Mouse (Mus musculus) lung, embryonic 15.5 days (tissue): ENCODE measurements at regions not wholly inside any gene's neighbourhood (a gene's known extent, or its start where the extent isn't known, plus 50 kb on each side); places are given as distances from the start of the nearest gene placed in this dataset.

Experiments used
- ATAC-seq: fragments of 200-750 bp; cut with Nextera tagmentation; 2 replicates; pipeline ENCODE4 v1.8.0; 2017; ENCODE audit warnings: moderate number of reproducible peaks, borderline replicate concordance; ENCODE audit not compliant: low FRiP score, low TSS enrichment; ENCODE audit errors: extremely low read depth
- H3K27ac ChIP-seq: fragments of 300-500 bp; sonication (generic); 2 replicates; pipeline ENCODE4 v1.5.1; 2015; ENCODE audit warnings: moderate library complexity, mild to moderate bottlenecking, inconsistent platforms
- H3K27me3 ChIP-seq: fragments of 300-500 bp; sonication (generic); 2 replicates; pipeline ENCODE4 v1.6.1; 2015; ENCODE audit warnings: inconsistent platforms
- H3K36me3 ChIP-seq: fragments of 300-500 bp; sonication (generic); 2 replicates; pipeline ENCODE4 v1.6.1; 2015; ENCODE audit warnings: inconsistent platforms
- H3K4me1 ChIP-seq: fragments of 300-500 bp; sonication (generic); 2 replicates; pipeline ENCODE4 v1.6.1; 2015; ENCODE audit warnings: inconsistent platforms
- H3K4me2 ChIP-seq: fragments of 300-500 bp; sonication (generic); 2 replicates; pipeline ENCODE4 v1.6.1; 2015; ENCODE audit warnings: inconsistent platforms, mild to moderate bottlenecking, moderate library complexity
- H3K4me3 ChIP-seq: fragments of 300-500 bp; sonication (generic); 2 replicates; pipeline ENCODE4 v1.5.1; 2015; ENCODE audit warnings: mild to moderate bottlenecking, inconsistent platforms
- H3K9ac ChIP-seq: fragments of 300-500 bp; sonication (generic); 2 replicates; pipeline ENCODE4 v1.6.1; 2015; ENCODE audit warnings: inconsistent platforms
- H3K9me3 ChIP-seq: fragments of 300-500 bp; sonication (generic); 2 replicates; pipeline ENCODE4 v1.6.1; 2016; ENCODE audit warnings: inconsistent platforms
- WGBS: fragments of 180-500 bp; shearing (Covaris S2); methylation state at CpG from one replicate; pipeline ENCODE4 v1.1.7; 2015; 5-methylcytosine and 5-hydroxymethylcytosine counted together

DNA sequence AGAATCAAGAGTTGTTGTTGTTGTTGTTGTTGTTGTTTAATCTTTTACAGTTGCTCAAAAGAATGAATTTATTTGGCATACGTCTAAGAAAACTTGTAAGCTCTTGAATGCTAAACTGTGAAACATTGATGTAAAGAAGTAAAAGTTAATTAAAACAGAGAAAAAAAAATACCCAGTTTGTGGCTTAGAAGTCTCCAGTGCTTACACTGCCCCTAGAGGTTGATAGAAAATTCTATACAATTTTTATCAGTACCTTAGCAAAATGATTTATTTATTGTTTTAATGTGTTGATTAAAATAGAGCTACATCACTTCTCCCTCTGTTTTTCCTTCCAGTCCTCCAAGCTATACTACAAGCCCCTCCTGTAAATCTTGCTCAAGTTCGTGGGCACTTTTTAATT lies 165.8 kb upstream of the Bank1 start:
- WGBS = 75% methylated on average over 2 of the region's 2 CpGs
- Histone ChIP-seq H3K9ac (no peak overlapping the region), H3K27me3 (no peaks in the 10 kb centered on the region)

GRCm38 (mm10) chr3:136471693-136472092 lies 145.8 kb upstream of the Bank1 start:
- Histone ChIP-seq H3K27me3 (no peaks in the 10 kb centered on the region), H3K4me3 (no peak overlapping the region), H3K27ac (no peak overlapping the region), H3K9ac (no peak overlapping the region), H3K4me1 (no peaks in the 10 kb centered on the region), H3K36me3 (no peaks in the 10 kb centered on the region), H3K9me3 (no peaks in the 10 kb centered on the region), H3K4me2 (no peak overlapping the region)
- ATAC-seq = no peak
- 92% methylated on average over 3 of the region's 3 CpGs for WGBS

More for the DNA sequence above, 165.8 kb upstream of the Bank1 start:
- Histone ChIP-seq H3K36me3 (no peaks in the 10 kb centered on the region), H3K4me1 (no peaks in the 10 kb centered on the region), H3K9me3 (no peaks in the 10 kb centered on the region), H3K4me3 (no peak overlapping the region), H3K4me2 (no peak overlapping the region), H3K27ac (no peak overlapping the region)
- no peak for ATAC-seq

GRCm38 (mm10) chr3:136462747-136463146 lies 136.9 kb upstream of the Bank1 start:
- ATAC-seq = no peak
- Histone ChIP-seq H3K27me3 (no peaks in the 10 kb centered on the region), H3K36me3 (no peaks in the 10 kb centered on the region), H3K9me3 (no peaks in the 10 kb centered on the region), H3K4me1 (no peaks in the 10 kb centered on the region), H3K4me3 (no peak overlapping the region), H3K4me2 (no peak overlapping the region), H3K9ac (no peak overlapping the region), H3K27ac (no peak overlapping the region)
- WGBS = 83% methylated on average over 3 of the region's 3 CpGs

DNA sequence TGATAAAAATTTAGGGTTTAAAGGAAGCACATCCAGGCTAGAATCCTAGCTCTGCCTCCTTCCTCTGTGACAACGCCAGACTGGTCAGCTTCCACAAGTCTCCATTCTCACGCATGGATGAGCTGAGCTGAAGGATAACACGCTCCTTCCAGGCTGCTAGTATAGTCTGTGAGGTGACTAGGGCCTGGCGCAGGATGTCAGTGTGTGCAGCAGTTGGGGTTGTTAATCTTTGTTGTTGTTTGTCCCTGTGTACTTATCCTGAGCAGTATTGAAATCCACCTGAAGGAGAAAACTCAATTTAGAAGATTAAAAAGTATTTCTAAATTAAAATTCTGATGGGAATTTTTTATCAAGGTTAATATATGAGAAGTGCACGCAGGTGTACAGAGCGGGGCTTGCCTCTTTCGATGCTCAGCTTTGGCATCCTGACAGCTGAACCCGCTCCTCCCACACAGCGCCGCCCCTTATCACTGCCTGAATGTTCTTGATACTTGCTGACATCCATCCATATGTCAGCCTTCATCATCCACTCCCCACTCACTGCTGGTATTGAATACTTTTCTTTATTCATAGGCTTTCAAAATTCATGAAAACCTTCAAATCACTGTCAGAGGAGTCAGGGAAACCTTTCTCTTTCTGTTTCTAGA lies 130.7 kb upstream of the Bank1 start:
- no peak overlapping the region for H3K4me2 ChIP-seq
- no peaks in the 10 kb centered on the region for H3K36me3 ChIP-seq
- H3K9ac ChIP-seq = no peak overlapping the region
- H3K27ac ChIP-seq = no peak overlapping the region
- H3K4me1 ChIP-seq = no peaks in the 10 kb centered on the region
- ATAC-seq = no peak
- no peak overlapping the region for H3K4me3 ChIP-seq
- H3K27me3 ChIP-seq = no peaks in the 10 kb centered on the region
- no peaks in the 10 kb centered on the region for H3K9me3 ChIP-seq
- WGBS = 71% methylated on average over 10 of the region's 10 CpGs

- Histone ChIP-seq H3K27ac (no peak overlapping the region), H3K4me3 (no peak overlapping the region), H3K4me1 (no peaks in the 10 kb centered on the region), H3K4me2 (no peak overlapping the region), H3K36me3 (no peaks in the 10 kb centered on the region), H3K9me3 (no peaks in the 10 kb centered on the region), H3K9ac (no peak overlapping the region), H3K27me3 (no peaks in the 10 kb centered on the region)
- ATAC-seq = no peak
- WGBS = 68% methylated on average over 7 of the region's 7 CpGs
These were observed 130.0 kb upstream of the Bank1 start for GRCm38 (mm10) chr3:136455651-136456470.

GRCm38 (mm10) chr3:136454967-136455366 lies 129.1 kb upstream of the Bank1 start:
- Histone ChIP-seq H3K27me3 (no peaks in the 10 kb centered on the region), H3K9ac (no peak overlapping the region), H3K27ac (no peak overlapping the region), H3K4me1 (no peaks in the 10 kb centered on the region), H3K4me2 (no peak overlapping the region), H3K36me3 (no peaks in the 10 kb centered on the region), H3K9me3 (no peaks in the 10 kb centered on the region), H3K4me3 (no peak overlapping the region)
- WGBS = 85% methylated on average over 3 of the region's 3 CpGs
- no peak for ATAC-seq

DNA sequence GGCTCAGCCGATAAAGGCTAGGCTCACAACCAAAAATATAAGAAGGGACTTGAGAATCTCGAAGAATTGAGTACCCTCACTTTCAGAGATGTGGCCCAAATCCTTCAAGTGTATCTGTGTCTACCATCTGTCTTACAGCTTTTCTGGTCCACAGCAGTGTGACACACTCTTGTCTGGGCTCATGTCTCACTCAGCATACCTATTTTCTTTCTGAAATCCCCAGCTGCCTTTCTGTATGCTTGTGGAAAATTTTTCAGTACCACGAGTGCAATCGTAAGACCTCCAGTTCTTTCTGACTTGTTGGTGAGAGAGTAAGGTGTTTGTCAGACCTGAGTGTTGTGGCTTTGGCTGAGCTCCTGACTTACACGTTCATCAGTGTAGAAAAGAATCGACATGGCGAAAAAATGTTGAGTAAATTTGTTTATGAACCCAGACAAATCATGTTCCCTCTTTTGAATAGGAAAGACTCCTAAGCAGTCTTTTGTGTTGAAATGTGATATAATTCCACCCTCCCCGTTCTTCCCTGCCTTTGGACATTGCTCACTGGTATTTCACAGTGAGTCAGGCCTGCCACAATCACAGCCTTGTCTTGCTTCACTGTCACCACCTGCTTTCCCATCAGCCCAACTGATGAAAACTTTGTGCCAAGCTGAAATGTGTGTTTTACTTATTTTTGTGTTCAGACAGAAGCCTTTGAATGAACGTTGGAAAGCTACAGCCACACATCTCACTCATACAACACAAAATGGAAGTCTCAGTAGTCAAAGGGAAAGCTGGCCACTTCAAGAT lies 125.3 kb upstream of the Bank1 start:
- no peak overlapping the region for H3K4me3 ChIP-seq
- no peak for ATAC-seq
- no peaks in the 10 kb centered on the region for H3K36me3 ChIP-seq
- H3K4me2 ChIP-seq = no peak overlapping the region
- no peak overlapping the region for H3K9ac ChIP-seq
- H3K4me1 ChIP-seq = no peaks in the 10 kb centered on the region
- H3K27me3 ChIP-seq = no peaks in the 10 kb centered on the region
- WGBS = 70% methylated on average over 9 of the region's 9 CpGs
- H3K27ac ChIP-seq = no peak overlapping the region
- no peaks in the 10 kb centered on the region for H3K9me3 ChIP-seq

- no peak for ATAC-seq
- WGBS = 93% methylated on average over 2 of the region's 2 CpGs
- H3K4me1 ChIP-seq = no peaks in the 10 kb centered on the region
- no peaks in the 10 kb centered on the region for H3K36me3 ChIP-seq
- no peaks in the 10 kb centered on the region for H3K9me3 ChIP-seq
- no peak overlapping the region for H3K4me2 ChIP-seq
- H3K27ac ChIP-seq = no peak overlapping the region
- no peak overlapping the region for H3K9ac ChIP-seq
- H3K27me3 ChIP-seq = no peaks in the 10 kb centered on the region
- no peak overlapping the region for H3K4me3 ChIP-seq
These were observed 124.6 kb upstream of the Bank1 start for GRCm38 (mm10) chr3:136450361-136450895.

GRCm38 (mm10) chr3:136449364-136449763 lies 123.5 kb upstream of the Bank1 start:
- Histone ChIP-seq H3K36me3 (no peaks in the 10 kb centered on the region), H3K9ac (no peak overlapping the region), H3K27ac (no peak overlapping the region), H3K4me1 (no peaks in the 10 kb centered on the region), H3K4me3 (no peak overlapping the region), H3K4me2 (no peak overlapping the region), H3K9me3 (no peaks in the 10 kb centered on the region), H3K27me3 (no peaks in the 10 kb centered on the region)
- ATAC-seq = no peak
- 78% methylated on average over 4 of the region's 4 CpGs for WGBS

DNA sequence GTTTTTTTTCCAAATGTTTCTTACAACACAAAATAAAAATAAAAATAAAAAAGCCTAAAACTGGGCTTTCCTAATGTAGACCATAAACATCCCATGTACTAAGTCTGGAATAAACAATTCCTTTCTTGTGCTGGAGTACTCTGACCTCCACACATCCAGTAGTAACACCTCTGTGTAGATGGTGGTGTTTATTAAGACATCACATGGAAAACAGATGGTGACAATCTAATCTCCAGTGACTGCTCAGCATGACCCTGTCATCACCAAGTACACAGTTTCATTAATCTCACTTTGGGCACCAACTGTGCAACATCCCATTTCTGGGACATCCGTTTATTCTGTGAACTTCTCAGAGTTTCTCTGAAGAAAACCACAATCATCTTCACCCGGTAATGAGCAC lies 118.7 kb upstream of the Bank1 start:
- Histone ChIP-seq H3K4me1 (no peaks in the 10 kb centered on the region), H3K4me2 (no peak overlapping the region), H3K9me3 (no peaks in the 10 kb centered on the region), H3K27ac (no peak overlapping the region), H3K27me3 (no peaks in the 10 kb centered on the region), H3K4me3 (no peak overlapping the region), H3K36me3 (no peaks in the 10 kb centered on the region), H3K9ac (no peak overlapping the region)
- ATAC-seq = no peak
- 45% methylated on average over 2 of the region's 2 CpGs for WGBS

DNA sequence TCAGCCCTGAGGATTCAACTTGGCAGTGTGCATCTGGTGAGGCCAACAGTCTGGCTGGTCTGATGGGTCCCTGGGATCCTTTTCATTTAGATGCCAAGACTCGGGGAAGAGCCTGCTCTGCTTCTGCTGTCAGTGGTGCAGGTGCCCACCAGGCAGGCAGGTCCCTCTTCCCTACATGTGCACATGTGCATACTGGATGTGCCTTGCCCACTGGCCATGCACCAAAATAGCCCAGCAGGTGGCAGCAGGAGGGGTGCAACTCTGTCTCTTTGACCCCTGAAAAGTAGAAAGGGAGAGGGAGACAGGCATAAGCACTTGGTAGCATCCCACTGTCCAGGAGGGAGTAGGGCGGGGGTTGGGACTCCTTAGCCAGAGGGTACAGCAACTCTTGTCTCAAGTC lies 116.2 kb upstream of the Bank1 start:
- Histone ChIP-seq H3K27ac (no peak overlapping the region), H3K9ac (no peak overlapping the region), H3K27me3 (no peaks in the 10 kb centered on the region), H3K36me3 (no peaks in the 10 kb centered on the region), H3K4me3 (no peak overlapping the region), H3K4me1 (no peaks in the 10 kb centered on the region), H3K9me3 (no peaks in the 10 kb centered on the region), H3K4me2 (no peak overlapping the region)
- 81% methylated on average over 2 of the region's 2 CpGs for WGBS
- ATAC-seq = no peak
